Mouse (Mus musculus): ENCODE measurements around the gene Fes. TPM values are rescaled to one million over a fixed set of nuclear protein-coding genes. Genes with fewer than 3 reads are reported as not detected.

Gene Fes
- total RNA-seq, 2 experiments from 2014 or later: 19.9 to 21.7 TPM

- intact Hi-C loops (cut with DNase I): no loop called here
- DNase-seq: no peak
Measured at GRCm38 (mm10) chr7:80356351-80356750, 31.4 kb downstream of the Fes start.

- DNase-seq: no peak
- intact Hi-C loops (cut with DNase I): no loop called here
Measured at GRCm38 (mm10) chr7:80352920-80353319, 34.8 kb downstream of the Fes start.

GRCm38 (mm10) chr7:80350808-80351207, 36.9 kb downstream of the Fes start:
- intact Hi-C loops (cut with DNase I): no loop called here
- no peak for DNase-seq

GRCm38 (mm10) chr7:80347670-80348586, 39.8 kb downstream of the Fes start:
- no peak for DNase-seq
- intact Hi-C loops (cut with DNase I): no loop called here

- intact Hi-C loops (cut with DNase I): no loop called here
- no peak for DNase-seq
Measured at GRCm38 (mm10) chr7:80346830-80347229, 40.9 kb downstream of the Fes start.

- no peak for DNase-seq
- intact Hi-C loops (cut with DNase I): no loop called here
Measured at GRCm38 (mm10) chr7:80346173-80346572, 41.6 kb downstream of the Fes start.

- intact Hi-C loops (cut with DNase I): no loop called here
- DNase-seq: no peak
Measured at GRCm38 (mm10) chr7:80343270-80344018, 44.3 kb downstream of the Fes start.

GRCm38 (mm10) chr7:80342858-80343257, 44.9 kb downstream of the Fes start, which contains the start of gene Hddc3:
TSS of gene Hddc3 (plus strand) at chr7:80343104.
- intact Hi-C loops (cut with DNase I): no loop called here
- DNase-seq: peak; percentile 95 to 98

GRCm38 (mm10) chr7:80341793-80342192, 46.0 kb downstream of the Fes start:
- intact Hi-C loops (cut with DNase I): loop anchor here (2.0 kb wide), 1 partner anchor 245 kb away; no protein-coding TSS in a partner anchor
- no peak for DNase-seq

GRCm38 (mm10) chr7:80340793-80341192, 47.0 kb downstream of the Fes start, which contains the start of gene Unc45a:
TSS of gene Unc45a (minus strand) at chr7:80341005.
- peak; percentile 81 to 83 for DNase-seq
- intact Hi-C loops (cut with DNase I): loop anchor here (1.0 to 2.0 kb wide), 2 partner anchors 30 to 246 kb away; no protein-coding TSS in a partner anchor

GRCm38 (mm10) chr7:80339793-80340628, 47.7 kb downstream of the Fes start:
- intact Hi-C loops (cut with DNase I): loop anchor here (1.0 to 2.0 kb wide), 2 partner anchors 30 to 247 kb away; no protein-coding TSS in a partner anchor

GRCm38 (mm10) chr7:80339371-80339770, 48.4 kb downstream of the Fes start:
- DNase-seq: peak; percentile 40 to 46
- intact Hi-C loops (cut with DNase I): no loop called here

More at GRCm38 (mm10) chr7:80339793-80340628, 47.7 kb downstream of the Fes start:
- peak; percentile 99 for DNase-seq

- intact Hi-C loops (cut with DNase I): no loop called here
- DNase-seq: no peak
Measured at GRCm38 (mm10) chr7:80336932-80337331, 50.8 kb downstream of the Fes start.

- DNase-seq: no peak
- intact Hi-C loops (cut with DNase I): no loop called here
Measured at GRCm38 (mm10) chr7:80334848-80335247, 52.9 kb downstream of the Fes start.

GRCm38 (mm10) chr7:80331433-80331832, 56.3 kb downstream of the Fes start:
- intact Hi-C loops (cut with DNase I): no loop called here
- DNase-seq: no peak

- intact Hi-C loops (cut with DNase I): no loop called here
Measured at GRCm38 (mm10) chr7:80330278-80330677, 57.5 kb downstream of the Fes start.

More at GRCm38 (mm10) chr7:80330278-80330677, 57.5 kb downstream of the Fes start:
- no peak for DNase-seq

All from heart, postnatal 10 days (tissue).